Mouse (Mus musculus) left cerebral cortex, adult 6 months (tissue): ENCODE measurements around the gene Pkd1. TPM values are rescaled to one million over a fixed set of nuclear protein-coding genes. Genes with fewer than 3 reads are reported as not detected.

Experiments used
- long read RNA-seq, 2 experiments: library from polyadenylated mRNA; unstranded; transcript quantifications; one replicate each; pipeline ENCODE4 v2.0.0; 2019 to 2020
- polyA plus RNA-seq: library from polyadenylated mRNA; unstranded; fragments of <200 nt; fragmentation: Nextera tagmentation; gene quantifications from 2 replicates; pipeline ENCODE4 v1.2.3, GENCODE M21; 2021

Gene Pkd1
- polyA plus RNA-seq, result 4.8 and 5.4 TPM in 2 replicates
- long read RNA-seq, experiment 1, partial matches to known transcripts, result 43 of 52 reads
- long read RNA-seq, experiment 1, other reads (novel, unspliced or antisense), result 9 of 52 reads
- long read RNA-seq, experiment 2, partial matches to known transcripts, result 2 of 12 reads
- long read RNA-seq, experiment 2, other reads (novel, unspliced or antisense), result 8 of 12 reads

GRCm38 (mm10) chr17:24549618-24550415 lies at the start of gene Pkd1:
Gene Pkd1, plus strand, starts transcription at chr17:24549834.

DNA sequence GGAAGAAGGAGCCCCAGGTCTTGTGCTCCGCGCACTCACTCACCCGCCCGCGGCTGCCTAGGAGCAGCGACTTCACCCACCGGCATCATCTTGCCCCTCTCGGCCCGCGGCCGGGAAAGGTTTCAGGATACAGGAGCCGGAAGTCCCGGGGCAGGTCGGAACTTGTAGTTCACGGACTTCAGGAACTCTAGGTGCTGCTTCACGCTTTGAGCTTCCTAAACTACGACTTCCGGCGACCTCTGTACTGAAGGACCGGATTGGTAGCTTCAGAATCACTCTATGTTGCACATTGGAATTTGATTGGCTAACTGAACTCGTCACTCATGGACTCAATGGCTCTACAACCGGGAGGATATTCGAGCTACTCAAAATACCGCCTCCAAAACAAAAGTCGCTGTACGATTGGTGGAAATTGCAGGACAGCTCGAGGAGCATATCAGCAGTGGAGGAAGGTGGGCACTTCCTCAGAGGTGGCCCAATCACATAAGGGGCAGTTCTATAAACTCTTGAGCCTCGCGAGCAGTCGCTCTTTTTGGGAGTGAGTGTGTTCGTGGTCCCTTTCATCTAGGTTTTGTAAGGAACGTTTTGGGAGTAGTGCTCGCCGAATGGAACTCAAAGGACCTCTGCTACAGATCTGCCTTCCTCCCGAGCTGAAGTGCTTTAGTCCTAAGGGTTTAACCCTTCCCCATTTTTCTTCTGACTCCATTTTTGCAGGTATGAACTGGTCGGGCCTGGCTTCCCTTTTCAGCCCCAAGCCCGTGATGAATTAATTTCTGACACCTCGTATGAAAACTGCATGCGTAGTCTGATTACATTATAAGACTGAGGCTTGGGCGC lies 21.7 kb upstream of the Pkd1 start, which contains the start of gene Traf7:
TSS of gene Traf7 (minus strand) at position 216 of the 837 bp plus-strand sequence.

DNA sequence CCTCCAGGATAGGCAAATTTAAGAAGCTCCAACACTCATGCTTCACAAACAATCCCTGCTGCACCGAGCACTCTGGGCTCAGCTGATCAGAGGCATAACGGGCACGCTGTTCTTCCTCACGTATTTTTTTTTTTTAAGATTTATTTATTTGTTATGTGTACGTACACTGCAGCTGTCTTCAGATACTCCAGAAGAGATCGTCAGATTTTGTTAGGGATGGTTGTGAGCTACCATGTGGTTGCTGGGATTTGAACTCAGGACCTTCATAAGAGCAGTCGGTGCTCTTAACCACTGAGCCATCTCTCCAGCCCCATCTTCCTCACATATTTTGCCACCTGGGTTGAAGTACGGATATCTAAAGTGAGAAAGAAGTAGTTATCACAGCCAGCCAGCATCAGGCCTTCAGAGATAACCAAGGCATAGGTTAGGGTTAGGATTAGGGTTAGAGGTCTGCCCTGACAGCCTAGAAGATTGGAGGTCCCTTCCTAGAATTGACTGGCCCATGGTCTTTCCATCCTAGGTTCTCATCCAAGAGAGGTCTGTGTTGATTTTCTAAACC lies 15.4 kb upstream of the Pkd1 start, which contains the start of gene Rab26:
TSS of gene Rab26 (minus strand) at position 51 of the 559 bp plus-strand sequence.

GRCm38 (mm10) chr17:24632167-24632812 lies 82.7 kb downstream of the Pkd1 start, which contains the start of the genes Tsc2 and Nthl1:
Gene Tsc2, minus strand, starts transcription at chr17:24632630.
Gene Nthl1, plus strand, starts transcription at chr17:24632680.

Other genes starting within 250 kb of the Pkd1 start
- gene Abca17, start 198.8 kb upstream of the Pkd1 start, polyA plus RNA-seq, result 0.22 and 0.34 TPM in 2 replicates
- 10.9 and 18.7 TPM in 2 replicates for gene Abca3, start 197.9 kb upstream of the Pkd1 start, polyA plus RNA-seq
- 90.6 and 122 TPM in 2 replicates for gene Rnps1, start 135.3 kb upstream of the Pkd1 start, polyA plus RNA-seq
- gene Eci1, start 123.2 kb upstream of the Pkd1 start, polyA plus RNA-seq, result 78.8 and 90.8 TPM in 2 replicates
- gene Dnase1l2, start 106.7 kb upstream of the Pkd1 start, polyA plus RNA-seq, result 0.21 and 0.36 TPM in 2 replicates
- 10.7 and 12.9 TPM in 2 replicates for gene E4f1, start 79.5 kb upstream of the Pkd1 start, polyA plus RNA-seq
- gene Pgp, start 79.4 kb upstream of the Pkd1 start, polyA plus RNA-seq, result 93.6 and 113 TPM in 2 replicates
- gene Bricd5, start 76.0 kb upstream of the Pkd1 start, polyA plus RNA-seq, result 0.82 and 1.2 TPM in 2 replicates
- 16.5 and 21.2 TPM in 2 replicates for gene Mlst8, start 70.8 kb upstream of the Pkd1 start, polyA plus RNA-seq
- gene Caskin1, start 61.2 kb upstream of the Pkd1 start, polyA plus RNA-seq, result 8.6 and 20.5 TPM in 2 replicates
- gene Traf7, start 21.9 kb upstream of the Pkd1 start, polyA plus RNA-seq, result 20.3 TPM in 2 replicates
- 51.2 and 58.9 TPM in 2 replicates for gene Rab26, start 15.6 kb upstream of the Pkd1 start, polyA plus RNA-seq
- gene Tsc2, start 82.8 kb downstream of the Pkd1 start, polyA plus RNA-seq, result 60.7 and 86.2 TPM in 2 replicates
- gene Nthl1, start 82.8 kb downstream of the Pkd1 start, polyA plus RNA-seq, result 5.6 and 5.9 TPM in 2 replicates
- gene Slc9a3r2, start 100.5 kb downstream of the Pkd1 start, polyA plus RNA-seq, result 39.3 and 41.9 TPM in 2 replicates
- gene Npw, start 108.6 kb downstream of the Pkd1 start, polyA plus RNA-seq, result 0.47 and 0.65 TPM in 2 replicates
- gene Zfp598, start 119.9 kb downstream of the Pkd1 start, polyA plus RNA-seq, result 1.3 and 2.4 TPM in 2 replicates
- gene Syngr3, start 140.1 kb downstream of the Pkd1 start, polyA plus RNA-seq, result 282 and 371 TPM in 2 replicates
- 33.0 and 34.1 TPM in 2 replicates for gene Gfer, start 146.3 kb downstream of the Pkd1 start, polyA plus RNA-seq
- gene Noxo1, start 146.4 kb downstream of the Pkd1 start, polyA plus RNA-seq, result 0.98 and 1.1 TPM in 2 replicates
- 15.2 and 20.2 TPM in 2 replicates for gene Tbl3, start 157.8 kb downstream of the Pkd1 start, polyA plus RNA-seq
- not detected in 2 replicates for gene Rnf151, start 168.2 kb downstream of the Pkd1 start, polyA plus RNA-seq
- 1,532 and 1,546 TPM in 2 replicates for gene Rps2, start 168.3 kb downstream of the Pkd1 start, polyA plus RNA-seq
- 938 and 1,009 TPM in 2 replicates for gene Ndufb10, start 174.6 kb downstream of the Pkd1 start, polyA plus RNA-seq
- 0.19 and 0.53 TPM in 2 replicates for gene Rpl3l, start 178.0 kb downstream of the Pkd1 start, polyA plus RNA-seq
- gene Msrb1, start 186.8 kb downstream of the Pkd1 start, polyA plus RNA-seq, result 6.8 and 17.1 TPM in 2 replicates
- 0.55 and 0.97 TPM in 2 replicates for gene Hs3st6, start 203.2 kb downstream of the Pkd1 start, polyA plus RNA-seq